Mouse (Mus musculus): ENCODE results near the gene Pex11g.

DNA sequence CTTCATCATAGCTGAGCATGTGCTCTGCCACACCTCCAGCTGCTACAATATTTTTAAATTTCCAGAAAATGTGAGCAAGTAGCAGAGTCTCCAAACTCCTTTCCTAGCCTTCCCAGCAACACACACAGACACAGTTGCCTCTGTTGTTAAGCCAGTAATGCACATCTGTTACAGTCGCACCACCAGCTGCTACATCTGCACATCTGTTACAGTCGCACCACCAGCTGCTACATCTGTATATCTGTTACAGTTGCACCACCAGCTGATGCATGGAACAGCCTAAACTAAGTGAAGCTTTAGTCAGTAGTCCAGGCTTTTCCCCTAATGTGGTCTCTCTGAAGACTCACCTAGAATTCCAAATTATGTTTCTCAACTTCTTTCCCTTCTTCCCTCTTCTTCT lies 39.1 kb downstream of the Pex11g start:
- TF ChIP-seq POLR2A (IDR thresholded peaks at IDR 0.05; ENCODE audit: insufficient read depth, low read depth, low read length) (no peak), CTCF (IDR thresholded peaks at IDR 0.05; ENCODE audit: insufficient read depth, low read depth, low read length) (no peak)
